Mouse (Mus musculus) intestine, embryonic 15.5 days (tissue): ENCODE results near the gene Defb11. TPM values are rescaled to one million over a fixed set of nuclear protein-coding genes. Genes with fewer than 3 reads are reported as not detected.

Experiments used
- polyA plus RNA-seq: library from polyadenylated mRNA; unstranded; fragments of >200 nt; fragmentation: Nextera tagmentation; extraction: Ambion mirVana; gene quantifications from 2 replicates; pipeline ENCODE4 v1.2.1, GENCODE M21; 2015

Defb11 gene
- polyA plus RNA-seq, 1 experiment from 2014 or later = not detected

Other genes starting within 250 kb of the Defb11 start
- not detected in 2 replicates for gene Defa34, start 240.6 kb downstream of the Defb11 start, polyA plus RNA-seq
- gene AY761184, start 202.8 kb downstream of the Defb11 start, polyA plus RNA-seq = 0.49 and 0.96 TPM in 2 replicates
- 118 and 148 TPM in 2 replicates for gene Defa24, start 171.9 kb downstream of the Defb11 start, polyA plus RNA-seq
- gene Defb50, start 82.9 kb downstream of the Defb11 start, polyA plus RNA-seq = not detected in 2 replicates
- not detected in 2 replicates for gene Defb2, start 66.5 kb downstream of the Defb11 start, polyA plus RNA-seq
- not detected in 2 replicates for gene Defb10, start 47.5 kb downstream of the Defb11 start, polyA plus RNA-seq
- gene Defb9, start 21.0 kb downstream of the Defb11 start, polyA plus RNA-seq = not detected in 2 replicates
- not detected in 2 replicates for gene Defb15, start 26.3 kb upstream of the Defb11 start, polyA plus RNA-seq
- not detected in 2 replicates for gene Defb35, start 31.9 kb upstream of the Defb11 start, polyA plus RNA-seq
- gene Defb13, start 40.4 kb upstream of the Defb11 start, polyA plus RNA-seq = not detected in 2 replicates
- gene Fam90a1a, start 52.3 kb upstream of the Defb11 start, polyA plus RNA-seq = not detected in 2 replicates
- not detected in 2 replicates for gene Ccdc70, start 63.4 kb upstream of the Defb11 start, polyA plus RNA-seq
- gene Atp7b, start 153.9 kb upstream of the Defb11 start, polyA plus RNA-seq = 4.5 and 5.9 TPM in 2 replicates
- gene Alg11, start 154.3 kb upstream of the Defb11 start, polyA plus RNA-seq = 29.6 and 30.6 TPM in 2 replicates
- 0.26 and 0.32 TPM in 2 replicates for gene Nek5, start 218.6 kb upstream of the Defb11 start, polyA plus RNA-seq